Mouse (Mus musculus) neural tube, embryonic 10.5 days (tissue): ENCODE data around the gene Ncor2.

Experiments used
- DNase-seq: peaks from one replicate; pipeline ENCODE4 v3.0.0-alpha.2; 2017; ENCODE audit warnings: low spot score; ENCODE audit errors: extremely low spot score

The Ncor2 gene

DNA sequence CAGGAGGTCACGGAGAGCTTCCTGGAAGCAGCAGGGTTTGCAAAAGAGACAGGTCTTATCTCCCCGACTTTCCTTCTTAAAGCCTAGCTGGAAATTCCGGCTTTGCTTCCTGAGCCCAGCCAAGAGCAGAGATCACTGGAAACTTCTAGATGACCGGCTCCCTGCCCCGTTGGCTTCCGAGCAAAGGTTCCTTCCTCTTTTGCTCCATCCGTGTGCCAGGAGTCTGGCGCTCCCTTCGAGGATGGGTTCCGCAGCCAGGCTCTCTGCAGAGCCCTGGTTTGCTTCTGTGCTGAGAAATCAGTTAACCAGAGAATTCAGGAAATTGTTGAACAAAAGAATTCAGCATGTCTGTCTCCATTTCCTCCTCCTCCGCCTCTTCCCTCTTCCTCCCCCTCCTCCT, 186.1 kb downstream of the Ncor2 start:
- DNase-seq, result no peak

DNA sequence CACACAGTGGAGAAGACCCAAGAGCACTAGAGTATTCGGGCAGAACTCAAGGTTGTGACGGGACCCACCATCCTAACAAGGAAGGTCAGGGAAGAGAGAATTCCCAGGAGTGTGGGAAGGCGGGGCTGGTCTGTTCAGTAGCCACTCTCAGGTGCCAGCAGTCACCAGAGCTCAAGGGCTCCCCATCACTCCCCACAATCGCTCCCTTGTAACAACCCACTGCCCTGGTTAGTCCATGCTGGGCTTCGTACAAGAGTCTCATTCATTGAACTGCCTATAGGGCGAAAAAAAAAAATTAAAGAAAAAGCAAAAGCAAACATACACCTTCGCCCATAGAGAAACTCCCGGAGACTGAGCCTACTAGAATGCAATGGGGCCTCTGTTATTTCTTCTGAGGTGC, 186.7 kb downstream of the Ncor2 start:
- DNase-seq, result no peak

DNA sequence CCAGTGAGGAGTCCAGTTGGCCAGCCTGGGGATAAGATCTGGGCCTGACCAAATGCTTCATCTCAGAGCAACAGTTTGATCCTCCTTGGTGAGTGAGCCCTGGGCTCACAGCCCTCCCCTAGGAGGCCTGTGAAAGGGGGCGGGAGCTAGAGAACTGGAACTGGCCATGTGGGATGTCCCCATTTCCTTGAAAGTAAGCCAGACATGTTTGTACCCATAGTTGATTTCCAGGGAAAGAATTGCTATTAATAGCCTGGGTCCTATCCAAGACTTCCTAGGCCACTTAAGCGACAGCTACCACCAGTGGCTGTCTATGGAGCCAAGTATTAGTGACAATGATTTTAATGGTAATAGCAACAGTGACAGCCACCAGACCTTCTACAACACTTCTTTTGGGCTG, 189.3 kb downstream of the Ncor2 start:
- DNase-seq, result no peak

DNA sequence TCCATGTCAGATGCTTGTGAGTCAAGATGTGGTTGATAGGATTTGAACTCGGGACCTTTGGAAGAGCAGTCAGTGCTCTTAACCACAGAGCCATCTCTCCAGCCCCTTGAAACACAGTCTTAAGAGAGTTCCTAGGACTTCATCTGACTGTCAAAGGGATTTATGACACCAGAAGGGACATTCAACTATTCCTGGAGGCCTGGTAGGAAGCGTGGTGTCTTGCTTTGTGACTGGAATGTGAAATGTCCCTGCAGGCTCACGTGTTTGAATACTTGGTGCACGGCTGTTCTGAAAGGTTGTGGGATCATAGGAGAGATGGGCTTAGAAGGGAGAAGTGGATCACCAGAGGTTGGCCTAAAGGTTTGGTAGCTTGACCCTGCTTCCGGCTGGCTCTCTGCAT, 192.4 kb downstream of the Ncor2 start:
- no peak for DNase-seq

DNA sequence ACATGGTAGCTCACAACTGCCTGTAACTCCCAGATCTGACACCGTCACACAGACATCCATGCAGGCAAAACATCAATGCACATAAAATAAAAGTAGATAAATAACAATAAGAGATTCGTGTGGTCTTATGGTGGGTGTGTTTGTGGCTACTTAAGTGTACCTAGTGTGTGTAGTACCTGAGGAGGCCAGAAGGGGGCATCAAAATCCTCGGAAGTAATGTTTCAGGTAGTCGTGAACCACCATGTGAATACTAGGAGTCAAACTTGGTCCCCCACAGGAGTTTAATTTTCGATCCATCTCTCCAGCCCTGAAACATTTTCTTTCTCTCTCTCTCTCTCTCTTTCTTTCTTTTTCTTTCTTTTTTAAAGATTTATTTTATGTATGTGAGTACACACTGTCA, 192.8 kb downstream of the Ncor2 start:
- DNase-seq, result no peak

DNA sequence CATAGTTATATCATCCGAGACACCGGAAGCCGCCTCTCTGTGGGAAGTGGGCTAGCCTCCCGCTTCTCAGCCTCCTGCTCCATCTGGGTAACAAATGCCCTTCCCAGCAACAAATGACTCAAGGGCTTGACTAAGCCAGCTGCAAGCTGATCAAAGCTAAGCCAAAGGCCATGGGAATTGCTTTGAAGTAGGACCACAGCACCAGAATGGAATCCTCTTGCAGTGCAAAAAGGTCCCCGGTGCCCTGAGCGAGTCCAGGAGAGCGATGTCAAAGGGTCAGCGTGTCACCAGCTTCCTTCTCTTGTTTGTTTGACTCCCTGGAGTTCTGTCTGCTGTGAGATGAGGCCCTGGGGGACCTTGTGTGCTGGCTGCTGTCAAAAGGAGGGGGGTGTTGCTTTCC, 209.2 kb downstream of the Ncor2 start:
- DNase-seq, result peak; percentile 44
